Mouse (Mus musculus) cerebral cortex, adult 2 months (tissue): ENCODE data around the gene Lama5.

ENCODE experiments used
- WGBS: fragments of 180-500 bp; shearing (Covaris S2); methylation state at CpG from one replicate; pipeline ENCODE4 v1.1.7; 2018; 5-methylcytosine and 5-hydroxymethylcytosine counted together

The Lama5 gene

GRCm38 (mm10) chr2:180200681-180201080 is 25.0 kb downstream of the Lama5 start:
- WGBS: 68% methylated on average over 11 of the region's 11 CpGs

- 90% methylated on average over 10 of the region's 10 CpGs for WGBS
Observed at GRCm38 (mm10) chr2:180198782-180199181, 26.9 kb downstream of the Lama5 start.

- 69% methylated on average over 10 of the region's 10 CpGs for WGBS
Observed at GRCm38 (mm10) chr2:180197323-180198037, 28.2 kb downstream of the Lama5 start.

GRCm38 (mm10) chr2:180196610-180197322 is 28.9 kb downstream of the Lama5 start:
- 74% methylated on average over 8 of the region's 12 CpGs for WGBS

GRCm38 (mm10) chr2:180187362-180187761 is 38.3 kb downstream of the Lama5 start:
- 61% methylated on average over 11 of the region's 11 CpGs for WGBS

GRCm38 (mm10) chr2:180185686-180186085 is 40.0 kb downstream of the Lama5 start:
- WGBS: 91% methylated on average over 14 of the region's 14 CpGs

- WGBS: 72% methylated on average over 6 of the region's 6 CpGs
Observed at GRCm38 (mm10) chr2:180184752-180185109, 40.9 kb downstream of the Lama5 start.

GRCm38 (mm10) chr2:180184011-180184751 is 41.5 kb downstream of the Lama5 start:
- WGBS: 75% methylated on average over 24 of the region's 24 CpGs

- 63% methylated on average over 9 of the region's 9 CpGs for WGBS
Observed at GRCm38 (mm10) chr2:180181542-180181941, 44.1 kb downstream of the Lama5 start.

- WGBS: 90% methylated on average over 7 of the region's 7 CpGs
Observed at GRCm38 (mm10) chr2:180175725-180176124, 49.9 kb downstream of the Lama5 start.

GRCm38 (mm10) chr2:180174121-180174520 is 51.5 kb downstream of the Lama5 start:
- WGBS: 87% methylated on average over 5 of the region's 5 CpGs

- WGBS: 70% methylated on average over 8 of the region's 8 CpGs
Observed at GRCm38 (mm10) chr2:180173711-180174110, 51.9 kb downstream of the Lama5 start.

GRCm38 (mm10) chr2:180173163-180173562 is 52.5 kb downstream of the Lama5 start:
- WGBS: 65% methylated on average over 4 of the region's 4 CpGs

GRCm38 (mm10) chr2:180172152-180172551 is 53.5 kb downstream of the Lama5 start:
- WGBS: 2% methylated on average over 9 of the region's 9 CpGs

- under 1% methylated on average over 75 of the region's 80 CpGs for WGBS
Observed at GRCm38 (mm10) chr2:180171522-180172070, 54.1 kb downstream of the Lama5 start.

- WGBS: 4% methylated on average over 41 of the region's 41 CpGs
Observed at GRCm38 (mm10) chr2:180170806-180171521, 54.7 kb downstream of the Lama5 start, which contains the start of gene Adrm1. Gene Adrm1, plus strand, starts transcription at chr2:180171485.

GRCm38 (mm10) chr2:180170151-180170805 is 55.4 kb downstream of the Lama5 start:
- WGBS: 47% methylated on average over 11 of the region's 11 CpGs

GRCm38 (mm10) chr2:180166869-180167268 is 58.8 kb downstream of the Lama5 start:
- WGBS: 88% methylated on average over 2 of the region's 2 CpGs

GRCm38 (mm10) chr2:180165855-180166254 is 59.8 kb downstream of the Lama5 start:
- 75% methylated on average over 2 of the region's 2 CpGs for WGBS

- WGBS: 84% methylated on average over 3 of the region's 3 CpGs
Observed at GRCm38 (mm10) chr2:180158627-180159026, 67.0 kb downstream of the Lama5 start.

GRCm38 (mm10) chr2:180154796-180155195 is 70.9 kb downstream of the Lama5 start:
- WGBS: 52% methylated on average over 3 of the region's 3 CpGs
